Mouse (Mus musculus): ENCODE measurements around the gene Dusp8. TPM values are rescaled to one million over a fixed set of nuclear protein-coding genes. Genes with fewer than 3 reads are reported as not detected.
"Not testable (repeated sequence)": the region's sequence is repeated elsewhere in the genome, so short reads cannot be mapped to it uniquely, and the experiment has no call there.

Gene Dusp8
- total and polyA plus RNA-seq, 3 experiments, result 0.14 to 1.5 (median 0.17) TPM

GRCm38 (mm10) chr7:142144507-142144906, 48.9 kb upstream of the Dusp8 start, which contains the start of gene Gm45337:
TSS of gene Gm45337 (minus strand) at chr7:142144607.
- in situ Hi-C loops (cut with MboI; ENCODE audit: low pct_ligation_motif_present, low pct_unique_long_range_greater_than_20kb, low sequenced_read_pairs), result no loop called here
- no peak for TF ChIP-seq ZC3H11A (IDR thresholded peaks at IDR 0.05; ENCODE audit: low read depth, low read length)
- no peak for TF ChIP-seq SMC3 (IDR thresholded peaks at IDR 0.05; ENCODE audit: low read depth, low read length)
- no peak for TF ChIP-seq IRF4 (IDR thresholded peaks at IDR 0.05; ENCODE audit: low read depth, low read length)
- TF ChIP-seq HCFC1 (IDR thresholded peaks at IDR 0.05; ENCODE audit: low read depth, low read length), result no peak
- TF ChIP-seq ZNF384 (IDR thresholded peaks at IDR 0.05; ENCODE audit: low read depth, low read length), result no peak
- TF ChIP-seq USF2 (conservative IDR thresholded peaks at IDR 0.05; ENCODE audit: low read depth, low read length), result no peak
- no peak for TF ChIP-seq PAX5 (IDR thresholded peaks at IDR 0.05; ENCODE audit: low read length)
- Histone ChIP-seq H3K4me2 (ENCODE audit: insufficient read depth, low read depth, poor library complexity, severe bottlenecking) (no peak within 1 kb of the TSS), H3K9ac (ENCODE audit: insufficient read depth, low read depth) (no peak within 1 kb of the TSS), H3K27ac (ENCODE audit: insufficient read depth, low read depth) (no peak within 1 kb of the TSS), H3K79me2 (replicated peaks; ENCODE audit: control insufficient read depth, extremely low read depth, insufficient read depth, poor library complexity, severe bottlenecking) (no peaks in the 10 kb centered on the region), H3K4me1 (ENCODE audit: control insufficient read depth in 1 of 2, insufficient read depth in 2 of 2) (no peaks in the 10 kb centered on the region), H3K9me3 (replicated peaks; ENCODE audit: low read length) (peaks cover 6% of the 10 kb centered on the region), H3K36me3 (replicated peaks in 1 of 2; ENCODE audit: control insufficient read depth in 1 of 2, insufficient read depth in 1 of 2, low read length in 1 of 2) (no peaks in the 10 kb centered on the region), H3K27me3 (replicated peaks) (peaks cover 58% of the 10 kb centered on the region), H3K4me3 (replicated peaks in 1 of 3; ENCODE audit: low read depth in 2 of 3, low read length in 2 of 3, poor library complexity in 1 of 3) (no peak within 1 kb of the TSS)
- dilution Hi-C loops (cut with MboI; ENCODE audit: extremely low pct_ligation_motif_present, extremely low pct_unique_long_range_greater_than_20kb, low sequenced_read_pairs), result no loop called here
- no peak for DNase-seq (ENCODE audit: extremely low read depth)

GRCm38 (mm10) chr7:142143506-142144010, 47.9 kb upstream of the Dusp8 start:
- H3K4me3 ChIP-seq (replicated peaks in 1 of 3; ENCODE audit: low read depth in 2 of 3, low read length in 2 of 3, poor library complexity in 1 of 3); DNase-seq (ENCODE audit: extremely low read depth); H3K9me3 ChIP-seq (replicated peaks; ENCODE audit: low read length); H3K27ac ChIP-seq (ENCODE audit: insufficient read depth, low read depth); H3K79me2 ChIP-seq (replicated peaks; ENCODE audit: control insufficient read depth, extremely low read depth, insufficient read depth, poor library complexity, severe bottlenecking); H3K4me1 ChIP-seq (ENCODE audit: control insufficient read depth in 1 of 2, insufficient read depth in 2 of 2); dilution Hi-C loops (cut with MboI; ENCODE audit: extremely low pct_ligation_motif_present, extremely low pct_unique_long_range_greater_than_20kb, low sequenced_read_pairs); H3K9ac ChIP-seq (ENCODE audit: insufficient read depth, low read depth); H3K4me2 ChIP-seq (ENCODE audit: insufficient read depth, low read depth, poor library complexity, severe bottlenecking); H3K36me3 ChIP-seq (replicated peaks in 1 of 2; ENCODE audit: control insufficient read depth in 1 of 2, insufficient read depth in 1 of 2, low read length in 1 of 2); in situ Hi-C loops (cut with MboI; ENCODE audit: low pct_ligation_motif_present, low pct_unique_long_range_greater_than_20kb, low sequenced_read_pairs): not testable (repeated sequence)
- peaks cover 63% of the 10 kb centered on the region for H3K27me3 ChIP-seq (replicated peaks)

- Histone ChIP-seq H3K4me1 (ENCODE audit: control insufficient read depth in 1 of 2, insufficient read depth in 2 of 2) (no peaks in the 10 kb centered on the region), H3K4me2 (ENCODE audit: insufficient read depth, low read depth, poor library complexity, severe bottlenecking) (no peak overlapping the region), H3K9ac (ENCODE audit: insufficient read depth, low read depth) (no peak overlapping the region), H3K27ac (ENCODE audit: insufficient read depth, low read depth) (no peak overlapping the region), H3K9me3 (replicated peaks; ENCODE audit: low read length) (peaks cover 3% of the 10 kb centered on the region), H3K27me3 (replicated peaks) (peaks cover 61% of the 10 kb centered on the region), H3K4me3 (replicated peaks in 1 of 3; ENCODE audit: low read depth in 2 of 3, low read length in 2 of 3, poor library complexity in 1 of 3) (no peak overlapping the region), H3K36me3 (replicated peaks in 1 of 2; ENCODE audit: control insufficient read depth in 1 of 2, insufficient read depth in 1 of 2, low read length in 1 of 2) (no peaks in the 10 kb centered on the region), H3K79me2 (replicated peaks; ENCODE audit: control insufficient read depth, extremely low read depth, insufficient read depth, poor library complexity, severe bottlenecking) (no peaks in the 10 kb centered on the region)
- DNase-seq (ENCODE audit: extremely low read depth), result no peak
- TF ChIP-seq RAD21 (IDR thresholded peaks at IDR 0.05; ENCODE audit: low read depth, low read length), result no peak
- TF ChIP-seq CHD1 (IDR thresholded peaks at IDR 0.05; ENCODE audit: low read depth, low read length), result no peak
- TF ChIP-seq E2F4 (IDR thresholded peaks at IDR 0.05; ENCODE audit: insufficient replicate concordance, low read depth, low read length), result no peak
- TF ChIP-seq ZC3H11A (IDR thresholded peaks at IDR 0.05; ENCODE audit: low read depth, low read length), result no peak
- no peak for TF ChIP-seq SIN3A (IDR thresholded peaks at IDR 0.05; ENCODE audit: low read length)
- no peak for TF ChIP-seq ZKSCAN1 (IDR thresholded peaks at IDR 0.05; ENCODE audit: borderline replicate concordance, low read depth, low read length)
- in situ Hi-C loops (cut with MboI; ENCODE audit: low pct_ligation_motif_present, low pct_unique_long_range_greater_than_20kb, low sequenced_read_pairs), result no loop called here
- dilution Hi-C loops (cut with MboI; ENCODE audit: extremely low pct_ligation_motif_present, extremely low pct_unique_long_range_greater_than_20kb, low sequenced_read_pairs), result no loop called here
These were observed 45.1 kb upstream of the Dusp8 start for GRCm38 (mm10) chr7:142140696-142141095.

- H3K79me2 ChIP-seq (replicated peaks; ENCODE audit: control insufficient read depth, extremely low read depth, insufficient read depth, poor library complexity, severe bottlenecking); in situ Hi-C loops (cut with MboI; ENCODE audit: low pct_ligation_motif_present, low pct_unique_long_range_greater_than_20kb, low sequenced_read_pairs); H3K4me3 ChIP-seq (replicated peaks in 1 of 3; ENCODE audit: low read depth in 2 of 3, low read length in 2 of 3, poor library complexity in 1 of 3); H3K36me3 ChIP-seq (replicated peaks in 1 of 2; ENCODE audit: control insufficient read depth in 1 of 2, insufficient read depth in 1 of 2, low read length in 1 of 2); dilution Hi-C loops (cut with MboI; ENCODE audit: extremely low pct_ligation_motif_present, extremely low pct_unique_long_range_greater_than_20kb, low sequenced_read_pairs); H3K4me1 ChIP-seq (ENCODE audit: control insufficient read depth in 1 of 2, insufficient read depth in 2 of 2); DNase-seq (ENCODE audit: extremely low read depth); H3K4me2 ChIP-seq (ENCODE audit: insufficient read depth, low read depth, poor library complexity, severe bottlenecking); H3K27ac ChIP-seq (ENCODE audit: insufficient read depth, low read depth); H3K9ac ChIP-seq (ENCODE audit: insufficient read depth, low read depth); H3K9me3 ChIP-seq (replicated peaks; ENCODE audit: low read length): not testable (repeated sequence)
- H3K27me3 ChIP-seq (replicated peaks), result peaks cover 64% of the 10 kb centered on the region
These were observed 40.3 kb upstream of the Dusp8 start, which contains the start of gene Gm39115 for GRCm38 (mm10) chr7:142135934-142136333. TSS of gene Gm39115 (minus strand) at chr7:142136034.

All from CH12.LX (cell line).